9 mouse cellular contexts compared by ENCODE assay signal in the genomic region with DNA sequence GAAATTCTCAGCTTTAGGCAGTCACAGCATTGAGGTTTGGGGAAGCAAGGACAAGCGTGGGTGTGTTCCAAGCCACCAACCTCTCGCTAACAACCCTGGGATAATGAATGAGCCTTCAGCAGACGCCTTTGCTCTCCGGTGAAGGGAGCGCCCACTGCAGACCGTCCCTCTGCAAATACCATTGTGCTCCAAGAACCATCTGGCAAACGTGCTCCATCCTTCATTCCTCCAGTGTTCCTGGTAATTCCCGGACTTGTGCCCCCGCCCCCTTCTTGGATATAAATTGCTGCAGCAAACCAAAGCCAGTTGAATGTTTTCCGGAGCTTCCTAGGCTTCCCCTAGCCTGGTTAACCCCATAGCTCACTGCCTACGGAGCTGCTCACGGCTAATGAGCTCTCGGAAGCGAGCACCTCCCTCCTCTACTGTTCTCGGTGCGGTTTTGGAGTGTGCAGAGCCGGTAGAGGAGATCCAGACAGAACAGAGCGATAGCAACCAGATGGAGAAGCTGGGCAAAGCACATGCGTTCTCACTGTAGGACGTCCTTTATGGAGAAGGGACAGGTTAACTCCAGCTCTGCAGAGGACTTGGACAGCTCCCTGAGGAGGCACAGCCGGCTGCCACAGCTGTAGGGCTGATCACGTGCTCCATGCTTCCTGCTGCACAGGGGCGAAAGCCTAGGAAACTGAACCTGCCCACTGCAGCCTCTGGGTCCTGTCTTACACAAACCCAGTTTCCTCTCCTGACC. TPM values are rescaled to one million over a fixed set of nuclear protein-coding genes. Genes with fewer than 3 reads are reported as not detected.
DNase-seq lines count a peak whose midpoint lies in the region; ATAC-seq lines count a peak whose summit lies in the region.
"Had no signal": no experiment of that assay in that cellular context is flagged by ENCODE, and none has a peak within 500 bp of the region (broad histone marks: within the 10 kb centered on the region; RNA-seq: fewer than 3 reads in every experiment).

No protein-coding gene starts in this region.

- peak; percentile 69 for ATAC-seq in heart, embryonic 14.5 days (ENCODE audit: insufficient number of reproducible peaks, insufficient read depth, low FRiP score, low read depth)
- ATAC-seq in kidney, embryonic 15.5 days (replicated peaks; ENCODE audit: low FRiP score) = peak; percentile 88
- peak; percentile 83 for ATAC-seq in midbrain, embryonic 16.5 days

- peak overlapping the region in 1 of 2 experiments; percentile 20; a peak in 2 of 4 replicates for H3K4me3 ChIP-seq in heart, embryonic 14.5 days (ENCODE audit: control insufficient read depth in 1 of 2, insufficient read depth in 1 of 2, low read depth in 1 of 2, low read length in 2 of 2)
- H3K4me3 ChIP-seq in kidney, embryonic 15.5 days (replicated peaks) = peak overlapping the region; percentile 29
- peak overlapping the region; percentile 42 for H3K4me3 ChIP-seq in midbrain, embryonic 16.5 days (ENCODE audit: low read depth, low read length)

- H3K9ac ChIP-seq in heart, embryonic 14.5 days (ENCODE audit: low read length) = no peak overlapping the region
- no peak overlapping the region for H3K9ac ChIP-seq in kidney, embryonic 15.5 days
- H3K9ac ChIP-seq in midbrain, embryonic 16.5 days (ENCODE audit: low read depth, low read length) = peak overlapping the region; percentile 65

- no peak overlapping the region for H3K27ac ChIP-seq in heart, embryonic 14.5 days (replicated peaks in 1 of 2; ENCODE audit: control insufficient read depth in 1 of 2, insufficient read depth in 1 of 2, low read depth in 2 of 2, low read length in 2 of 2)
- H3K27ac ChIP-seq in kidney, embryonic 15.5 days = peak overlapping the region; percentile 71
- peak overlapping the region; percentile 89 for H3K27ac ChIP-seq in midbrain, embryonic 16.5 days (ENCODE audit: low read length)

- DNase-seq in gastrocnemius, postnatal 10 days = peak; percentile 31
- no peak for DNase-seq in gastrocnemius, postnatal 25 days
- peak; percentile 69 for DNase-seq in embryo, embryonic 10.5 days (ENCODE audit: low spot score)
- peak; percentile 32 for DNase-seq in liver
- DNase-seq in thymus, postnatal 14 days = peak; percentile 39

- H3K4me1 ChIP-seq in heart, embryonic 14.5 days (ENCODE audit: control insufficient read depth in 2 of 2, insufficient read depth in 2 of 2, low read length in 2 of 2) = peaks cover 6 to 12% of the 10 kb centered on the region in 2 experiments
- peaks cover 21% of the 10 kb centered on the region for H3K4me1 ChIP-seq in kidney, embryonic 15.5 days
- peaks cover 9% of the 10 kb centered on the region; the same call in 1 of the 2 replicates for H3K4me1 ChIP-seq in midbrain, embryonic 16.5 days (ENCODE audit: control insufficient read depth, insufficient read depth, low read length)

- H3K9me3 ChIP-seq in heart, embryonic 14.5 days (ENCODE audit: control insufficient read depth, low read length) = peaks cover 6% of the 10 kb centered on the region
- H3K9me3 ChIP-seq in kidney, embryonic 15.5 days (replicated peaks) = 0 out of 2 replicates have a peak, but pooled peaks cover 3% of the 10 kb centered on the region
- H3K9me3 ChIP-seq in midbrain, embryonic 16.5 days (replicated peaks; ENCODE audit: control insufficient read depth, low read length, poor library complexity, severe bottlenecking) = no peaks in the 10 kb centered on the region
- H3K9me3 ChIP-seq: G1E had no signal

- H3K36me3 ChIP-seq in heart, embryonic 14.5 days (ENCODE audit: control insufficient read depth, insufficient read depth, low read length) = no peaks in the 10 kb centered on the region
- H3K36me3 ChIP-seq in kidney, embryonic 15.5 days = no peaks in the 10 kb centered on the region
- H3K36me3 ChIP-seq in midbrain, embryonic 16.5 days (ENCODE audit: control insufficient read depth, insufficient read depth, low read length) = no peaks in the 10 kb centered on the region
- H3K36me3 ChIP-seq: G1E had no signal

- H3K4me2 ChIP-seq in heart, embryonic 14.5 days (ENCODE audit: low read length) = peak overlapping the region; percentile 61
- H3K4me2 ChIP-seq in kidney, embryonic 15.5 days = peak overlapping the region; percentile 67
- peak overlapping the region; percentile 71 for H3K4me2 ChIP-seq in midbrain, embryonic 16.5 days (ENCODE audit: low read length)

- 4% methylated on average over 23 of the region's 23 CpGs for WGBS in heart, embryonic 14.5 days
- WGBS in kidney, embryonic 15.5 days = under 1% methylated on average over 23 of the region's 23 CpGs
- WGBS in midbrain, embryonic 16.5 days = under 1% methylated on average over 23 of the region's 23 CpGs

- H3K27me3 ChIP-seq in heart, embryonic 14.5 days (ENCODE audit: control insufficient read depth, insufficient read depth, low read length) = no peaks in the 10 kb centered on the region; the same call in 1 of the 2 replicates
- H3K27me3 ChIP-seq in kidney, embryonic 15.5 days = peaks cover under 1% of the 10 kb centered on the region; the same call in 1 of the 2 replicates
- H3K27me3 ChIP-seq in midbrain, embryonic 16.5 days (ENCODE audit: control insufficient read depth, insufficient read depth, low read depth, low read length) = no peaks in the 10 kb centered on the region

RNA-seq across cellular contexts. Expression of a gene that starts 10.8 kb away (rescaled TPM):
- 10 to 100 TPM; 11.3 to 14.0 TPM for total RNA-seq in gastrocnemius, postnatal 10 days (2021)
- 1 to 10 TPM; 6.9 to 7.1 TPM for total RNA-seq in gastrocnemius, postnatal 25 days (2021)
- 1.0 and 1.7 TPM in 2 replicates for polyA plus RNA-seq in heart, embryonic 14.5 days (2014; fragmentation: Nextera tagmentation; extraction: Ambion mirVana)
- polyA plus RNA-seq in kidney, embryonic 15.5 days (2015; fragmentation: Nextera tagmentation; extraction: Ambion mirVana) = 2.5 and 2.9 TPM in 2 replicates
- polyA plus RNA-seq in midbrain, embryonic 16.5 days (2015; fragmentation: Nextera tagmentation; extraction: Ambion mirVana) = 4.7 and 5.1 TPM in 2 replicates

Comparison
In these comparisons a context has a peak if more than half of its experiments do, and no peak if none do; other contexts are left out.
1. H3K27ac ChIP-seq: peak in kidney, embryonic 15.5 days (single experiment) and midbrain, embryonic 16.5 days (single experiment); none in heart, embryonic 14.5 days (0 of 2).
2. Peak in every context shown above with its lines, with median percentiles within 50 percentile points of each other: ATAC-seq and H3K4me2 ChIP-seq.